Mouse (Mus musculus) kidney, postnatal 0 days (tissue): Measurements from ENCODE around the gene Uevld. TPM values are rescaled to one million over a fixed set of nuclear protein-coding genes. Genes with fewer than 3 reads are reported as not detected.

Experiments
- ATAC-seq: fragments of 200-750 bp; cut with Nextera tagmentation; replicated peaks from 2 replicates; pipeline ENCODE4 v1.8.0; 2017; ENCODE audit warnings: low read depth, moderate number of reproducible peaks, moderate TSS enrichment, moderate library complexity; ENCODE audit not compliant: low FRiP score
- DNase-seq: peaks from one replicate; pipeline ENCODE4 v3.0.0-alpha.2; 2016; ENCODE audit warnings: low spot score
- H3K27ac ChIP-seq: fragments of 300-500 bp; sonication (generic); 2 replicates; pipeline ENCODE4 v1.5.1; 2014; ENCODE audit warnings: mild to moderate bottlenecking
- H3K27me3 ChIP-seq: fragments of 300-500 bp; sonication (generic); 2 replicates; pipeline ENCODE4 v1.6.1; 2014; ENCODE audit warnings: low read length, mixed read lengths; ENCODE audit not compliant: insufficient read depth
- H3K36me3 ChIP-seq: fragments of 300-500 bp; sonication (generic); 2 replicates; pipeline ENCODE4 v1.6.1; 2014; ENCODE audit warnings: low read length, mixed read lengths; ENCODE audit not compliant: insufficient read depth
- H3K4me1 ChIP-seq: fragments of 300-500 bp; sonication (generic); replicated peaks from 2 replicates; pipeline ENCODE4 v1.6.1; 2014; ENCODE audit warnings: antibody characterized with exemption, low read length, mixed read lengths; ENCODE audit not compliant: insufficient read depth
- H3K4me2 ChIP-seq: fragments of 300-500 bp; sonication (generic); 2 replicates; pipeline ENCODE4 v1.6.1; 2014; ENCODE audit warnings: mild to moderate bottlenecking, low read length, moderate library complexity, mixed read lengths
- H3K4me3 ChIP-seq: fragments of 300-500 bp; sonication (generic); replicated peaks from 2 replicates; pipeline ENCODE4 v1.5.1; 2014; ENCODE audit warnings: low read depth, low read length
- H3K9ac ChIP-seq: fragments of 300-500 bp; sonication (generic); 2 replicates; pipeline ENCODE4 v1.6.1; 2014; ENCODE audit warnings: low read depth, low read length
- H3K9me3 ChIP-seq: fragments of 300-500 bp; sonication (generic); replicated peaks from 2 replicates; pipeline ENCODE4 v1.6.1; 2016; ENCODE audit warnings: low read length, inconsistent platforms, mixed read lengths
- CTCF ChIP-seq: IDR thresholded peaks from 2 replicates; pipeline ENCODE4 v1.5.1; 2016; ENCODE audit warnings: antibody characterized with exemption, low read depth, mild to moderate bottlenecking, moderate library complexity
- WGBS: fragments of 180-500 bp; shearing (Covaris S2); extraction: QIAGEN DNeasy Blood & Tissue Kit; methylation state at CpG from one replicate; pipeline ENCODE4 v1.1.7; 2014; 5-methylcytosine and 5-hydroxymethylcytosine counted together
- polyA plus RNA-seq: library from polyadenylated mRNA; unstranded; fragments of >200 nt; fragmentation: Nextera tagmentation; extraction: Ambion mirVana; gene quantifications from 2 replicates; pipeline ENCODE4 v1.2.1, GENCODE M21; 2015

Gene Uevld
- polyA plus RNA-seq, 1 experiment from 2014 or later = 7.2 TPM

GRCm38 (mm10) chr7:46958853-46959252, 526 bp upstream of the Uevld start:
- no peak for TF ChIP-seq CTCF
- WGBS = 15% methylated on average over 9 of the region's 9 CpGs
- DNase-seq (no peak), ATAC-seq (no peak)
- no peak overlapping the region for H3K27ac ChIP-seq
- H3K27me3 ChIP-seq = no peaks in the 10 kb centered on the region
- peaks cover 2% of the 10 kb centered on the region; the same call in 1 of the 2 replicates for H3K36me3 ChIP-seq
- peak overlapping the region; percentile 83 for H3K4me3 ChIP-seq
- H3K4me2 ChIP-seq = peak overlapping the region; percentile 88
- no peaks in the 10 kb centered on the region for H3K4me1 ChIP-seq
- H3K9me3 ChIP-seq = no peaks in the 10 kb centered on the region
- peak overlapping the region; percentile 51; the same call in 1 of the 2 replicates for H3K9ac ChIP-seq

- ATAC-seq = peak; percentile 61; the same call in 1 of the 2 replicates
- 40% methylated on average over 4 of the region's 4 CpGs for WGBS
- Histone ChIP-seq H3K4me1 (no peaks in the 10 kb centered on the region), H3K36me3 (peaks cover 35% of the 10 kb centered on the region), H3K9me3 (no peaks in the 10 kb centered on the region), H3K9ac (no peak overlapping the region), H3K4me2 (no peak overlapping the region), H3K27me3 (no peaks in the 10 kb centered on the region), H3K27ac (no peak overlapping the region), H3K4me3 (no peak overlapping the region)
- peak; percentile 45 for DNase-seq
- TF ChIP-seq CTCF = peak; percentile 68
Observed at GRCm38 (mm10) chr7:46935847-46936246, 22.5 kb downstream of the Uevld start.

GRCm38 (mm10) chr7:46934788-46935187, 23.5 kb downstream of the Uevld start:
- no peaks in the 10 kb centered on the region for H3K4me1 ChIP-seq
- ATAC-seq = no peak
- no peak overlapping the region for H3K4me2 ChIP-seq
- 64% methylated on average over 8 of the region's 8 CpGs for WGBS
- H3K4me3 ChIP-seq = no peak overlapping the region
- no peak overlapping the region for H3K27ac ChIP-seq
- H3K9me3 ChIP-seq = no peaks in the 10 kb centered on the region
- no peak overlapping the region for H3K9ac ChIP-seq
- H3K27me3 ChIP-seq = no peaks in the 10 kb centered on the region
- H3K36me3 ChIP-seq = peaks cover 37% of the 10 kb centered on the region
- peak; percentile 4 for DNase-seq
- TF ChIP-seq CTCF = no peak

- Histone ChIP-seq H3K9me3 (no peaks in the 10 kb centered on the region), H3K4me3 (no peak overlapping the region), H3K36me3 (peaks cover 15% of the 10 kb centered on the region), H3K9ac (no peak overlapping the region), H3K27ac (no peak overlapping the region), H3K4me1 (no peaks in the 10 kb centered on the region), H3K27me3 (no peaks in the 10 kb centered on the region), H3K4me2 (no peak overlapping the region)
- no peak for DNase-seq
- ATAC-seq = no peak
- no peak for TF ChIP-seq CTCF
- 94% methylated on average over 3 of the region's 3 CpGs for WGBS
Observed at GRCm38 (mm10) chr7:46931370-46931769, 27.0 kb downstream of the Uevld start.

- ATAC-seq = no peak
- 94% methylated on average over 5 of the region's 5 CpGs for WGBS
- H3K27ac ChIP-seq = no peak overlapping the region
Observed at GRCm38 (mm10) chr7:46928291-46928690, 30.0 kb downstream of the Uevld start.

GRCm38 (mm10) chr7:46922075-46922474, 36.3 kb downstream of the Uevld start:
- Histone ChIP-seq H3K36me3 (no peaks in the 10 kb centered on the region), H3K4me2 (no peak overlapping the region), H3K9me3 (no peaks in the 10 kb centered on the region), H3K27me3 (no peaks in the 10 kb centered on the region), H3K4me3 (no peak overlapping the region), H3K4me1 (peaks cover 8% of the 10 kb centered on the region), H3K27ac (no peak overlapping the region), H3K9ac (no peak overlapping the region)
- WGBS = 55% methylated on average over 4 of the region's 4 CpGs
- ATAC-seq (no peak), DNase-seq (peak; percentile 2)
- TF ChIP-seq CTCF = no peak

More at GRCm38 (mm10) chr7:46928291-46928690, 30.0 kb downstream of the Uevld start:
- Histone ChIP-seq H3K9ac (no peak overlapping the region), H3K4me1 (no peaks in the 10 kb centered on the region), H3K4me3 (no peak overlapping the region), H3K9me3 (no peaks in the 10 kb centered on the region), H3K36me3 (peaks cover 15% of the 10 kb centered on the region), H3K4me2 (no peak overlapping the region), H3K27me3 (no peaks in the 10 kb centered on the region)
- TF ChIP-seq CTCF = no peak
- no peak for DNase-seq
